Mouse (Mus musculus) testis, adult 2 months (tissue): Measurements from ENCODE around the gene Btn1a1.

ENCODE experiments used
- CTCF ChIP-seq: fragments of 200-500 bp; IDR thresholded peaks from 2 replicates; pipeline ENCODE4 v1.5.1; 2012; ENCODE audit warnings: low read depth, mild to moderate bottlenecking, inconsistent platforms, low read length, moderate library complexity; ENCODE audit not compliant: control insufficient read depth, insufficient read depth, insufficient replicate concordance
- POLR2A ChIP-seq: fragments of 200-500 bp; IDR thresholded peaks from 2 replicates; pipeline ENCODE4 v1.6.1; 2012; ENCODE audit warnings: low read depth, mild to moderate bottlenecking, inconsistent platforms, low read length, moderate library complexity; ENCODE audit not compliant: control insufficient read depth

DNA sequence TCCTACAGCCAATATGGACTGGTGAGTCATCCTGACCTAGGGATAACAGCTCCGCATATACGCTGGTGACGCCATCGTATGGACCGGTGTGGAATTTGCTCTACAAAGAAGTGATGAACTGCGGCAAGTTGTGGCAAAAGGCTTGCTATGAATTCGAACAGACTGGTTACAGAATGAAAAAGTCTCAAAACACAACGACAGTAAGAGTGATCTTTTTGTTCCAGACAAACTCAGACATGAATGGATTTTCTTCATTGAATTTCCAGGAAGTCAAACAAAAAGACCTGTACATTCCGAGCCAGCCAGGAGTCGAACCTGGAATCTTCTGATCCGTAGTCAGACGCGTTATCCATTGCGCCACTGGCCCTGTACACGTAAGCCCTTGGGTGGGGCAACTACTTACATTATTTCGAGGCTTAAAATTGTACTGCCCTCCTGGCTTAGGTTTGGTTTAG is 19.2 kb downstream of the Btn1a1 start:
- no peak for TF ChIP-seq CTCF
- TF ChIP-seq POLR2A = no peak
